Mouse (Mus musculus): ENCODE measurements around the gene Fezf2. TPM values are rescaled to one million over a fixed set of nuclear protein-coding genes. Genes with fewer than 3 reads are reported as not detected.

Fezf2 gene
- polyA plus RNA-seq, 1 experiment: not detected

Other genes with a start within 250 kb of the Fezf2 start
- 0.04 TPM in 2 replicates for gene Gm49355, start 64.2 kb downstream of the Fezf2 start, polyA plus RNA-seq (2012; rRNA removed)
- 8.1 and 9.1 TPM in 2 replicates for gene 3830406C13Rik, start 64.0 kb downstream of the Fezf2 start, polyA plus RNA-seq (2012; rRNA removed)

All from large intestine, adult 2 months (tissue).